17 mouse cellular contexts compared by ENCODE assay signal in genomic region chrX:13518781-13519407, GRCm38 (mm10). TPM values are rescaled to one million over a fixed set of nuclear protein-coding genes. Genes with fewer than 3 reads are reported as not detected.
DNase-seq lines count a peak whose midpoint lies in the region; ATAC-seq and TF ChIP-seq lines count a peak whose summit lies in the region.
"Had no signal": no experiment of that assay in that cellular context is flagged by ENCODE, and none has a peak within 500 bp of the region (broad histone marks: within the 10 kb centered on the region; RNA-seq: fewer than 3 reads in every experiment).

No protein-coding gene starts in this region.

- no peak overlapping the region for H3K4me3 ChIP-seq in forebrain, postnatal 0 days (ENCODE audit: low read depth, low read length)
- no peak overlapping the region for H3K4me3 ChIP-seq in forebrain, embryonic 12.5 days (replicated peaks)
- no peak overlapping the region for H3K4me3 ChIP-seq in hindbrain, embryonic 15.5 days
- H3K4me3 ChIP-seq in hindbrain, embryonic 11.5 days (ENCODE audit: low read depth, low read length), result no peak overlapping the region
- H3K4me3 ChIP-seq in midbrain, embryonic 14.5 days (replicated peaks; ENCODE audit: low read depth, low read length), result no peak overlapping the region
- no peak overlapping the region for H3K4me3 ChIP-seq in midbrain, embryonic 10.5 days
- H3K4me3 ChIP-seq: embryonic facial prominence, embryonic 12.5 days; hindbrain, embryonic 12.5 days had no signal

- no peaks in the 10 kb centered on the region; the same call in none of the 2 replicates for H3K36me3 ChIP-seq in forebrain, postnatal 0 days (ENCODE audit: insufficient read depth)
- no peaks in the 10 kb centered on the region for H3K36me3 ChIP-seq in forebrain, embryonic 12.5 days (replicated peaks)
- H3K36me3 ChIP-seq in hindbrain, embryonic 15.5 days, result no peaks in the 10 kb centered on the region
- H3K36me3 ChIP-seq in hindbrain, embryonic 11.5 days (ENCODE audit: control insufficient read depth, insufficient read depth, low read length), result no peaks in the 10 kb centered on the region
- 0 out of 2 replicates have a peak, but pooled peaks cover 2% of the 10 kb centered on the region for H3K36me3 ChIP-seq in midbrain, embryonic 14.5 days (ENCODE audit: control insufficient read depth, insufficient read depth, low read length)
- H3K36me3 ChIP-seq in midbrain, embryonic 10.5 days, result no peaks in the 10 kb centered on the region
- H3K36me3 ChIP-seq: embryonic facial prominence, embryonic 12.5 days; hindbrain, embryonic 12.5 days had no signal

- no peaks in the 10 kb centered on the region for H3K9me3 ChIP-seq in forebrain, postnatal 0 days (ENCODE audit: low read length)
- no peaks in the 10 kb centered on the region for H3K9me3 ChIP-seq in forebrain, embryonic 12.5 days
- H3K9me3 ChIP-seq in hindbrain, embryonic 15.5 days, result no peaks in the 10 kb centered on the region
- H3K9me3 ChIP-seq in hindbrain, embryonic 11.5 days (ENCODE audit: control insufficient read depth, low read length), result no peaks in the 10 kb centered on the region
- no peaks in the 10 kb centered on the region for H3K9me3 ChIP-seq in midbrain, embryonic 14.5 days (ENCODE audit: control insufficient read depth, low read length)
- H3K9me3 ChIP-seq in midbrain, embryonic 10.5 days (replicated peaks), result no peaks in the 10 kb centered on the region
- H3K9me3 ChIP-seq: embryonic facial prominence, embryonic 12.5 days; hindbrain, embryonic 12.5 days had no signal

- WGBS in forebrain, postnatal 0 days, result 68% methylated on average over 4 of the region's 4 CpGs
- whole genome bisulfite sequencing in forebrain, embryonic 12.5 days, result 82% methylated on average over 4 of the region's 4 CpGs
- WGBS in hindbrain, embryonic 15.5 days, result 66% methylated on average over 4 of the region's 4 CpGs
- WGBS in hindbrain, embryonic 11.5 days, result 80% methylated on average over 4 of the region's 4 CpGs
- WGBS in midbrain, embryonic 14.5 days, result 76% methylated on average over 4 of the region's 4 CpGs
- WGBS in midbrain, embryonic 10.5 days, result 88% methylated on average over 4 of the region's 4 CpGs

- TF ChIP-seq CTCF in forebrain, postnatal 0 days (IDR thresholded peaks at IDR 0.05; ENCODE audit: low read depth), result no peak

- ATAC-seq in forebrain, postnatal 0 days, result no peak
- ATAC-seq in forebrain, embryonic 12.5 days (ENCODE audit: low FRiP score), result no peak
- no peak for ATAC-seq in hindbrain, embryonic 15.5 days (ENCODE audit: low FRiP score, low read depth)
- no peak for ATAC-seq in hindbrain, embryonic 11.5 days (ENCODE audit: low FRiP score)
- ATAC-seq in midbrain, embryonic 14.5 days (ENCODE audit: low FRiP score, low TSS enrichment), result no peak
- ATAC-seq in common myeloid progenitor, adult 5-6 weeks (replicated peaks; ENCODE audit: low read depth, poor library complexity, severe bottlenecking), result peak; percentile 42; the same call in 1 of the 2 replicates

- no peaks in the 10 kb centered on the region for H3K4me1 ChIP-seq in forebrain, postnatal 0 days (ENCODE audit: insufficient read depth)
- no peaks in the 10 kb centered on the region for H3K4me1 ChIP-seq in forebrain, embryonic 12.5 days
- no peaks in the 10 kb centered on the region for H3K4me1 ChIP-seq in hindbrain, embryonic 15.5 days (replicated peaks)
- H3K4me1 ChIP-seq in hindbrain, embryonic 11.5 days (replicated peaks; ENCODE audit: control insufficient read depth, insufficient read depth, low read length), result no peaks in the 10 kb centered on the region
- H3K4me1 ChIP-seq in midbrain, embryonic 14.5 days (ENCODE audit: control insufficient read depth, insufficient read depth, low read length), result no peaks in the 10 kb centered on the region
- H3K4me1 ChIP-seq in midbrain, embryonic 10.5 days, result no peaks in the 10 kb centered on the region
- H3K4me1 ChIP-seq: embryonic facial prominence, embryonic 12.5 days; hindbrain, embryonic 12.5 days had no signal

- H3K27ac ChIP-seq in forebrain, postnatal 0 days (ENCODE audit: low read depth, low read length), result no peak overlapping the region; the same call in 1 of the 2 replicates
- H3K27ac ChIP-seq in forebrain, embryonic 12.5 days, result no peak overlapping the region
- peak overlapping the region; percentile 53; the same call in 1 of the 2 replicates for H3K27ac ChIP-seq in hindbrain, embryonic 15.5 days (replicated peaks)
- H3K27ac ChIP-seq in hindbrain, embryonic 11.5 days (ENCODE audit: low read depth, low read length), result no peak overlapping the region
- no peak overlapping the region for H3K27ac ChIP-seq in midbrain, embryonic 14.5 days (replicated peaks; ENCODE audit: low read depth, low read length)
- no peak overlapping the region for H3K27ac ChIP-seq in midbrain, embryonic 10.5 days (replicated peaks)
- H3K27ac ChIP-seq: embryonic facial prominence, embryonic 12.5 days; hindbrain, embryonic 12.5 days had no signal

- H3K4me2 ChIP-seq in forebrain, postnatal 0 days (ENCODE audit: low read depth), result no peak overlapping the region
- H3K4me2 ChIP-seq in forebrain, embryonic 12.5 days, result no peak overlapping the region
- no peak overlapping the region for H3K4me2 ChIP-seq in hindbrain, embryonic 15.5 days
- H3K4me2 ChIP-seq in hindbrain, embryonic 11.5 days (replicated peaks; ENCODE audit: low read depth, low read length), result no peak overlapping the region
- no peak overlapping the region for H3K4me2 ChIP-seq in midbrain, embryonic 14.5 days (ENCODE audit: low read length)
- H3K4me2 ChIP-seq: embryonic facial prominence, embryonic 12.5 days; hindbrain, embryonic 12.5 days; liver, embryonic 11.5 days had no signal

- no peak overlapping the region for H3K9ac ChIP-seq in forebrain, postnatal 0 days
- H3K9ac ChIP-seq in forebrain, embryonic 12.5 days, result no peak overlapping the region
- H3K9ac ChIP-seq in hindbrain, embryonic 15.5 days, result no peak overlapping the region
- H3K9ac ChIP-seq in hindbrain, embryonic 11.5 days (ENCODE audit: low read depth, low read length), result no peak overlapping the region
- H3K9ac ChIP-seq in midbrain, embryonic 14.5 days (replicated peaks; ENCODE audit: low read length), result no peak overlapping the region
- H3K9ac ChIP-seq: embryonic facial prominence, embryonic 12.5 days; hindbrain, embryonic 12.5 days had no signal

- DNase-seq in forebrain, postnatal 0 days, result peak; percentile 11
- no peak for DNase-seq in hindbrain, embryonic 11.5 days (ENCODE audit: low spot score)
- DNase-seq in midbrain, embryonic 14.5 days, result peak; percentile 5
- no peak for DNase-seq in midbrain, embryonic 10.5 days (ENCODE audit: low spot score)
- no peak for DNase-seq in adrenal gland, postnatal 36 days
- DNase-seq: adrenal gland, adult 2 months; cerebellum, postnatal 36 days; kidney, adult 18-20 months; left cerebral cortex, postnatal 4 days; right cerebral cortex, postnatal 4 days had no signal

- H3K27me3 ChIP-seq in forebrain, postnatal 0 days (ENCODE audit: insufficient read depth, low read length), result no peaks in the 10 kb centered on the region
- peaks cover 18% of the 10 kb centered on the region; the same call in 1 of the 2 replicates for H3K27me3 ChIP-seq in forebrain, embryonic 12.5 days
- H3K27me3 ChIP-seq in hindbrain, embryonic 15.5 days, result no peaks in the 10 kb centered on the region
- H3K27me3 ChIP-seq in hindbrain, embryonic 11.5 days (ENCODE audit: control insufficient read depth, insufficient read depth, low read length), result peaks cover 2% of the 10 kb centered on the region; the same call in 1 of the 2 replicates
- no peaks in the 10 kb centered on the region for H3K27me3 ChIP-seq in midbrain, embryonic 14.5 days (ENCODE audit: control insufficient read depth, insufficient read depth, low read length)
- H3K27me3 ChIP-seq in midbrain, embryonic 10.5 days (ENCODE audit: low read depth, poor library complexity, severe bottlenecking), result peaks cover 73% of the 10 kb centered on the region

RNA-seq across cellular contexts. Expression of gene Nyx, which starts 53.0 kb away (rescaled TPM):
- total RNA-seq in forebrain, postnatal 0 days (2014; rRNA removed), result 0.38 and 0.62 TPM in 2 replicates
- polyA plus RNA-seq in forebrain, postnatal 0 days (2015; fragmentation: Nextera tagmentation; extraction: Ambion mirVana), result 0.11 and 0.21 TPM in 2 replicates
- 0.06 and 0.08 TPM in 2 replicates for polyA plus RNA-seq in forebrain, embryonic 12.5 days (2016; fragmentation: Nextera tagmentation; extraction: Ambion mirVana)
- polyA plus RNA-seq in hindbrain, embryonic 15.5 days (2015; fragmentation: Nextera tagmentation; extraction: Ambion mirVana), result 0.31 and 0.35 TPM in 2 replicates
- 0.03 TPM in 1 of 2 replicates, not detected in the other for polyA plus RNA-seq in hindbrain, embryonic 11.5 days (2014; fragmentation: Nextera tagmentation; extraction: Ambion mirVana)
- 0.12 and 0.15 TPM in 2 replicates for polyA plus RNA-seq in midbrain, embryonic 14.5 days (2014; fragmentation: Nextera tagmentation; extraction: Ambion mirVana)
- 0.02 and 0.06 TPM in 2 replicates for polyA plus RNA-seq in midbrain, embryonic 10.5 days (2016; fragmentation: Nextera tagmentation; extraction: Ambion mirVana)
- total RNA-seq in common myeloid progenitor, adult 5-6 weeks (2017), result not detected in 2 replicates
- total RNA-seq in adrenal gland, postnatal 36 days (2021), result under 1 TPM; 0.30 TPM
- total RNA-seq: granulocyte monocyte progenitor cell, adult 5-6 weeks had no signal
- polyA plus RNA-seq: liver, embryonic 11.5 days had no signal

Comparison
In these comparisons a context has a peak if more than half of its experiments do, and no peak if none do; other contexts are left out.
1. DNase-seq: peak in forebrain, postnatal 0 days (single experiment) and midbrain, embryonic 14.5 days (single experiment); none in hindbrain, embryonic 11.5 days (single experiment), midbrain, embryonic 10.5 days (single experiment) and adrenal gland, postnatal 36 days (0 of 2).